Mouse (Mus musculus): ENCODE measurements around the gene Rin3.

The Rin3 gene

DNA sequence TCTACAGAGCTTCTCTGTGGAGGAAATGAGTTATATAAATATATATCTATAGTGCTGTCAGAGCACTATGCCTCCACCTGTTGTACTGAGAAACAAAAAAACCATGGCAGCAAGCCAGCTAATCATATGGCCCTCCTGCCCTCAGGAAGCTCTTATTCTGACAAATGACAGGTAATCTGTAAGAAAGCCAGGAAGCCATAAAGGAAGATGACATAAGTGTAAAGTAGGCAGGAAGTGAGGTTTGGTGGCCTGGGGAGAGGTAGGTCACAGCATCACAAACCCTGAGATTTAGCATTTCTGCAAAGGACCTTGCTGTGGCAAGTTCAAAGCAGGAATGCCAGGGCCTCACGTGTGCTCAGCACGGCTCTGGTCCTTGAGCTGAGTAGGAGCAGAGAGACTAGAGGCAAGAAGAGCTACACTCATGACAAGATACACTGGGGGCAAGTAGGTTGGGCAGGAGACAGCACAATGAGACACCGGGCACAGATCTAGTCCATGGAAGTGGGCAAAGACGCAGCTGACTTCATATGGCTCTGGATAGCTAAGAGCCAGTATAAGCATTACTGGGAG lies 88.2 kb downstream of the Rin3 start:
- in situ Hi-C loops (cut with MboI) = no loop called here

DNA sequence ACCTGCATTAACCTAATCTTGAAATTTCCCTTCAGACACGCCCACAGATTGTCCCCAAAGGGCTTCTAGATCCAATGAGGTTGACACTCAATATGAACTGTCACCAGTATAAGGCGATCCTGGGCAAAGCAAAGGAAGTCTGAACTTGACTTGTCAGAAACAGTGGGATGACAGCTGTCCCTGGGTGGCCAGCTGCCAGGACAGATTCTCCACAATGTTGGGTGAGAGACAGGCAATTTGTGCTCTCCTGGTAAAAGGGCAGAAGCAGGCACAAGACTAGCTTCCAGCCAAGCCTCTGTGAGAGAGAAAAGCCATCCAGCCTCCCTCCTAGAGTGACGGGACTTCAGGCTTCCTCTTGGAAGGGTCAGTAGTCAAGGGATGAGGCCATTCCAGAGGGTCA lies 89.5 kb downstream of the Rin3 start:
- in situ Hi-C loops (cut with MboI) = no loop called here

DNA sequence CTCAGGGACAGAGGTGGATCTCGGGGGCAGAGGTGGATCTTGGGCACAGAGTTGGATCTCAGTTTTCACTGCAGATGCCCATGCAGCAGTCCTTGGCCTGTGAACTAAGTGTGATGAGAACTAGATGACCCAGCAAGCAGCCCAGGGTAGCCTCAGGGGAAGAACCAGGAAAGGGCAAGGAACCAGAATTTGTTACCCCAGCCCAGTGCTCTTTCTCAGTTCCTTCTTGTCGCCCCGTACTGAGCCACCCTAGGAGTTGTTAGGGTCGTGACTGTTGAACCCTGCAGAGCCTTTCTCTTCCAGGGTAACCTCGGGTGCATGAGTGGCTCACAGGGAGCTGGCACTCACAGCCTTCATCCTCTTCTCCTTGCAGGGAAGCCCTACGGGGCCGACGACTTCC lies 99.3 kb downstream of the Rin3 start:
- in situ Hi-C loops (cut with MboI) = loop anchor here (10.0 kb wide), 1 partner anchor 397 kb away; no protein-coding TSS in a partner anchor

DNA sequence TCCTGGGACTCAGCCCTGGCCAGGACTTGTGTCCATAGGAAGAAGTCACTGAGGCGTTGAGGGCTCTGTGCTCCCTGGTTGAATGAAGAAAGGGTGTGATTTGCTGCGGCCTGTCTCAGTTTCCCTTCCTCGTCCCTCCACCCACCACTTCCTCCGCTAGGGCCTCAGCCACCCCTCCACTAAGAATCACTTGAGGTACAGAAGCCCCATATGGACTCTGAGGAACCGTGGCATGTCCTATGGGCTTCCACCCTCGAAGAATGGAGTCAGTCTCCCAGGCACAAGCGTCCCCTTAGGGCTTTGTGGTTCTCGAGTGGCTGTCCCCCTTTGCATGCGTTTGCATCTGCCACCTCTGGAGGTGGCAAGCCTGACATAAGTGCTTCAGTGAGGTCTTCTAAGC lies 100.4 kb downstream of the Rin3 start:
- in situ Hi-C loops (cut with MboI) = loop anchor here (10.0 kb wide), 1 partner anchor 398 kb away; no protein-coding TSS in a partner anchor

DNA sequence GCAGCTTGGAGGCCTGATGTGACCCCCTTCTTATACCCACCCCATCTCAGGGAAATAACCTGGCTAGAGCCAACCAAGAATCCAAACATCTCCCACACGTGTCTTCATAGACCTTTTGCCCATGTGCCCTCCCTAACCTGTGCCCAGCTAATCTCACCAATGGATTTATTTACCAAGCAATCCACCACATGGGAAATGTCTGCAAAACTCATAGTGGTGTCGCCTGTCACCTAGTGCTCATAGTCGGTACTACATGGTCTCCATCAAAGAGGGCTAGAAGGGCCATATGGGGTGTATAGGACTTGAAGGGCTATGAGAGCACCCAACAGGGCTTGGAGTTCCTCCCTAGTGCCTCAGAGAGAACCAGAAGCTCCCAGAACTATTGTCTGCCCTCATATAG lies 102.0 kb downstream of the Rin3 start:
- in situ Hi-C loops (cut with MboI) = loop anchor here (10.0 kb wide), 1 partner anchor 400 kb away; no protein-coding TSS in a partner anchor

DNA sequence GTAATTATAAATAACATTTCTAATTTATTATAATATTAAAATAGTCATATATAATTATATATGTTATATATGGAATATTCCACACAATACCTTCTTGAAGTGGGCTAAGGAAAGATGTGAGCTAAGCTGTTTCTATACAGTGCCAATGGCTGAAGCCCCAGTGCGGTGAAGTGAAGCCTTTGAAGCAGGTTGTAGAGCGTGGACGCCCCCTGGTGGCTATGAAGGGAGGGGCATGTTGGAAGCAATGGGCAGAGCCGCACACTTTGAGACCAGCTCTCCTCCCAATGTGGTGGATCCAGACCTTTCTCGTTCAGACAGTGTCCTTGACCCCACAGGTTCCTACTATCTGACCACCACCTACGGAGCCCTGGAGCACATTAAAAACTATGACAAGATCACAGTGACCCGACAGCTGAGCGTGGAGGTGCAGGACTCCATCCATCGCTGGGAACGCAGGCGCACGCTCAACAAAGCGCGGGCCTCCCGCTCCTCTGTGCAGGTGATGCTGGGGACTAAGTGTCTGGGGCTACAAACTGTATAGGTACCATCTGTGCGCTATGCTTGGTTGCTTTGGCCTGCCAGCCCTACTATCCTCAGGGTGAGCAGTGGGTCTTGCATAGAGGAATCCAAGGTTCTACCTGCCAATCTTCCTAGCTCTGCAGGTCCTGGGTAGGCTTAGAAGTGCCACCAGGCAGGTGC lies 104.5 kb downstream of the Rin3 start:
- in situ Hi-C loops (cut with MboI) = loop anchor here (10.0 kb wide), 1 partner anchor 403 kb away; no protein-coding TSS in a partner anchor

DNA sequence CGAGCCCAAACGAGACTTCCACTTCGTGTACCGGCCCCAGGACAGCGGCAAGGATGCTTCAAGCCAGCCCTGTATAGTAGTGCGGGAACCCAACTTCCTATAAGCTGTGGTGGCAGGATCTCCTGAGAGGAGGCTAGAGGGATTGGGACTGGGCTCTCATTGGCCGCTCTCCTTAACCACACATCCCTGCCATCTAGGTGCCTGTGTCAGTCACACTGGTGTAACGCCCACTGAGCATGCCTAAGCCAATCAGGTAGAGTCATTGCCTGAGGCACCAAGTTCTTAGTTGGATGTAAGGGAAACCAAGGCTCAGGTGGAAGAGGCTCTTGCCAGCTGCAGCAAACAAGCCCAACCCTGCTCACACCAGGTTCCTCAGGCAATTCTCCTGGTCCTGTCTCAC lies 107.2 kb downstream of the Rin3 start:
- in situ Hi-C loops (cut with MboI) = no loop called here

DNA sequence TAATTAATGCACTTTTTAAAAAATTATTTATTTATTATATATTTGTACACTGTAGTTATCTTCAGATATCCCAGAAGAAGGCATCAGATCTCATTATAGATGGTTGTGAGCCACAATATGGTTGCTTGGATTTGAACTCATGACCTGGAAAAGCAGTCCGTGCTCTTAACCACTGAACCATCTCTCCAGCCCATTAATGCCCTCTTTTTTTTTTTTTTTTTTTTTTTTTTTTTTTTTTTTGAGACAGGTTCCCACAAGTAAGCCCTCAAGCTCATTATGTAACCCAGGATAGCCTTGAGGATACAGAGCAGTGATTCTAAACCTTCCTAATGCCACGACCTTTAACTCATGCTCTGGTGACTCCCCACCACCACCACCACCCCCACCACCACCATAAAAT lies 108.3 kb downstream of the Rin3 start:
- in situ Hi-C loops (cut with MboI) = no loop called here

DNA sequence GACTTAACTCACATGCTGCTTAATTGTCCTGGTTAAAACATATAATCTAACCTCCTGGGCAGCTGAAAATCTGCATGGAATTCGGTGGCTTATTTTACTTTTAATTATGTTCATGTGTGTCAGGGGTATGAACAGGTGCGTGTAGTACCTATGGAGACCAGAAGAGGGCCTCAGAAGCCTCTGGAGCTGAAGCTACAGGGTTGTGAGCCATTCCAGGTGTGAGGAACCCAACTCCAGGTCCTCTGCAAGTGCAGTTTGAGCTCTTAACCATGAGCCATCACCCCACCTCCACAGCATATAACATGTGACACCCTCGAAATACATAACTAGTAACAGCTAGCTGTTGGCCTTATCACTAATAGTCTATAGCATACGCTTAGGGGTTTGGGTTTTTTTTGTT lies 109.1 kb downstream of the Rin3 start:
- in situ Hi-C loops (cut with MboI) = no loop called here

DNA sequence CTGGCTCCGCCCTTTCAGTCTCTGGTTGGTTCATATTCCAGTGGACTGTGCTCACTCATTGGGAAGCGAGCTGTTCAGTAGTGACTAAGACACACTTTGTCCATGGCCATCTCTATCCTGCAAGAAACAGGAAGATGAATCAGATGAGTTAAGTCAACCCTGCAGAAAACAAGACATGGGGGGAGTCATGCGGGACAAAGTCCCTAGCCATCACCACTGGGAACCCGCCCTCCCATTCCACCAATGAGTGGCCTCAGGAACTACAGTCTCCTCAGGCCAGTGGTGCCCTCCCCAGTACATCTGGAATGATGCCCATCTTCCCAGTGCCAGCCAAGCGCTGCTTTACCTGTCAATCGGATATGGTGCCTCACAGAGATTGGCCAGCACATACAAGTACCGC lies 111.6 kb downstream of the Rin3 start:
- in situ Hi-C loops (cut with MboI) = no loop called here

DNA sequence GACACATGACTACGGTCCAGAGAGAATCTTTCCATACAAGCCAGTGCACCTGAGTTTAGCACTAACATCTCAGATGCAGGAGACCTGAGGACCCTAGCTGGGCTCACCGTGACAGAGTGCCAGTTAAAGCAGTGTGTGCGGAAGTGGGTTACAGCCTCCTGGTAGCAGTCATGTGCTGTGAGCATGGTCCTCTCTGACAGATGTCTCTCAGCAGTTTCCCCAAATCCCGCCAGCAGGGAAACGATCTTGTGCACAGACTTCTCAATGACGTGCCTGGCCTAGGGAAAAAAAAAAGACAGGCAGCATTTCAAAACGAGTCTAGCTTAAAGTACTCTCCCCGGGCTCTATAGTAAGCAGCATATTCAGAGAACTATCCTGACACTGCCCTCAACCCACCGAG lies 112.7 kb downstream of the Rin3 start:
- in situ Hi-C loops (cut with MboI) = loop anchor here (5.0 kb wide), 1 partner anchor 57 kb away; no protein-coding TSS in a partner anchor

DNA sequence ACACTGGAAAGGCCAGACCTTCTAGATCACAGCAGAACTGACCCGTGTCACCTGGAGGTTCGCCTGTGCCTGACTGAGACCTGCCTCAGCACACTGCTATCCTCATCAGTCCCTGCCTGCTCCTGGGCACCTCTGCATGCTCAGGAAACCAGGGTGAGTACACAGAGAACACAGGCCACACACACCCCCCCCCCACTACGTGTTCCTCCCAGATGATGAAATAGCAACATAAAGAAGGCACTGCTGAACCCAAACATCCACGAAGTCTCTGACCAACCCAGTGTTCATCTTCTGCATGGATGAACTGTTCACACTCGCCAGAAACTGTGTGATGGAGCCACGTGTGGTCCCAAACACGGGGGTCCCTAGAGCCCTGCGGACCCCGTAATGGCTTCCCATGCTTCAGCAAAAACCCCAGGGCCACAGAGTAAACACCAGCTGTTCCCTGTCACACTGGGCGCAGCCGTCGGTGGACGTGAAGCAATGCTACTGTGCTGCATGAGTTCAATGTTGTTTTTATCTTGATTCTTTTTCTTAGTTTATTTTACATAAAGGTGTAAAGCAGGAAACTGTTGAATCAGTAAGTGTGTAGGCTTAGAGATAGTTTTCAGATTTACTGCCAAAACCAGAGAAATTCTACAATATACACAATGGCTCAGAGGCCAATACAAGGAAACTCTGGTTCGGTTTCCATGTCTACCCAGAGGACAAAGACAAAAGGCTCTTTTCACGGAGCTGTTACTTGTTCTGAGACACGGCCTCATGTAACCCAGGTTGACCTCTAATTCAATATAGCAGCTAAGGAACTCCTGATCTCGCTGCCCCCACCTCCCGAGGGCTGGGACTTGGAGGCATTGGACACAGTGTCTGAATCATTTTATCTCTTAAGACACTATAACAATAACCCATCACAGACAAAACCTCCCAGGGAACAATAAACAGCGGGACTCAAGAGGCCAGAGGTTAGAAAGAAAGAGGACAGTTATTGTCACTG lies 113.4 kb downstream of the Rin3 start:
- in situ Hi-C loops (cut with MboI) = loop anchor here (5.0 kb wide), 1 partner anchor 56 kb away; no protein-coding TSS in a partner anchor

DNA sequence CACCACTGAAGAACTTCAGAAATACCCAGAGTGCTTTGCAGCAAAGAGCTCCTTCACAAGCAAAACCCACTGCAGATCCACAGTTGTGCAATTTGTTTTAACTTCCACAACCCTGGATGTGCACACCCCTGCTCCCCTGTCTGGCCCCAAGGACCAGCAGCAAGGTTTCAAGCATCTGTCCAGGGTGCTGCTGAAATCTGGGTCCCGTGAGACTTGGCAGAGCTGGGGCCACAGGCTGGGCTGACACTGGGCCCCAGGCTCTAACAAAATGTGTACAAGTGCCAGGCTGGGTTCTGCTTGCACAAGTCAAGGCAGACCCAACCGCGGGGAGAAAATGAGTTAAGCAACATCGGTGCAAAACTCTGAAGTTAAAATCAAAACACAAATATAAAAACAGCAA lies 115.7 kb downstream of the Rin3 start:
- in situ Hi-C loops (cut with MboI) = loop anchor here (5.0 kb wide), 1 partner anchor 54 kb away; no protein-coding TSS in a partner anchor

DNA sequence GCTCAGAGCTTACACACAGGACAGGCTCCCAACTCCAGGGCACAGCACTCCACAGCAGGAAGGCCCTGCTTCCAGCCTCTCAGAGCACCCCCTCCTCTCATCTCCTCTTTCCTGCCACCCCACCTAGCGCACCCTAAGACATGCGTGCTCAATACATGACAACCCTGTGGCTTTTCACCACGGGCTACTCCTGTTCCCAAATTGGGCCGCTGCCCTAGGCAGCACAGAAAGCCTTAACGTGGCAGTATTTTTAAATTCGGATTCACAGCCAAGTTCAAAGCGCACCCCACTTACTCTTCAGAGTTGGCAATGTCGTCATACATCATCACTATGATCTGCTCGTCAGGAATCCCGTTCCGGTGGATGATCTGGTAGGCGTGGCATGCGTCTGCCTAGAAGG lies 130.3 kb downstream of the Rin3 start:
- in situ Hi-C loops (cut with MboI) = no loop called here

DNA sequence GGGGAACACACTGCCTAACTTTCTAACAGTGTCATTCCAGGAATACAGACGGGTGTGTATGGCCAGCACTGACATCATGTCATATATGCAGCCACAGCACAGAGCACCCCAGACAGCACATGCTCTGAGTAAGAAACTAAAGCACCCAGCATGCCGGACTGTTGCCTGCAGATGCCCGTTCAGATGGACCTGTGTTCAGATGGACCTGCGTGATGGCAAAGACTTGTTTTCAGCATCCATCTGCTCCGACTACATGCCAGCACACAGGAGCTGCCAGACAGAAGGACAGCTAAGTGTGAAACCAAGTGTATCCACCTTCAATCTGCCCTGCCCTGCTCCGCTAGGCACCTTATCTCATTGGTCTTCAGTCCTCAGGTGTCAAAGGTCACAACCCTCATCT lies 131.8 kb downstream of the Rin3 start:
- in situ Hi-C loops (cut with MboI) = no loop called here

DNA sequence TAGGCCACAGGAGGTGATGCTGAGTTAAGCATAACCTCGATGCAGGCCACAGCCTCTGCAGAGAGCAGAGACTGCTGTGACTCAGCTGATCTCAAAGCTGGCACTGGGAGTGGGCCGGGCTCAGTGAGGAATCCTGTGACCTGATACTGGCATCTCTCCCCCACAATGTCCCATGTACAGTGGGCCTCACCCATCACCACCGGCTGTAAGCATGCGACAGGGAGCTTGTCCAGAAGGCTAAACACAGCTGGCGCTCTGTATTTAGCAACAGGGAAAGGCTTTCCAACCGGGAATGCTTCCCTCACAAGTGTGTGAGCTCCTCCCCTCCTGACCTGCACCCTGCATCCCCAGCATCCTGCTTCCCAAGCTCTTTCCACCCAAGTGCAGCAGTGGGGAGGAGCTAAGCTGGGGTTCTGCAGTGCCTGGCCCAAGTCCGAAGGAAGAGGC lies 133.6 kb downstream of the Rin3 start:
- in situ Hi-C loops (cut with MboI) = no loop called here

DNA sequence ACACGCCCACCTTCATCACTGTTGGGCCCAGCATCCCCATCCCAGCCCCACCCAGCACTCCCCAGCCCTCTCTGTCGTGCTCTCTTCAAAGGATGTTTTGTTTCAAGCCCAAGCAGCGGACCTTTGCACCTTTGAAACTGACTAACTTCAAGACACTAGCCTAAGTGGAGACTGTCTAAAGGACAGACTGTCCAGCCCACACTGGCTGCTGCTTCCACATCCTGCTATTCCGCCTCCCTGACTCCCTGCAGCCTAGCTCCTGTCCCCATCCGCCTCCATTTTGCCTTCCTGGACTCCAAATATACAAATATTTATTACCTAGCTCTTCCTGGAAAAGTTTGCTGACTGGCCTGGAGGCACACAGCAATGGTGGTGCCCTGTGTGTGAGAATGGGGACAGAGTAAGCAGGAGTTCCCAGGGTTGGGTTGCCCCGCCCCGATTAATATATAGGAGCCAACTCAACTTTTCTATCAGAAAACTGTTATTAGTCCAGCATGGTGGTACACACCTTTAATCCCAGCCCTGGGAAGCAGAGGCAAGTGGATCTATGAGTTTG lies 134.2 kb downstream of the Rin3 start:
- in situ Hi-C loops (cut with MboI) = no loop called here

DNA sequence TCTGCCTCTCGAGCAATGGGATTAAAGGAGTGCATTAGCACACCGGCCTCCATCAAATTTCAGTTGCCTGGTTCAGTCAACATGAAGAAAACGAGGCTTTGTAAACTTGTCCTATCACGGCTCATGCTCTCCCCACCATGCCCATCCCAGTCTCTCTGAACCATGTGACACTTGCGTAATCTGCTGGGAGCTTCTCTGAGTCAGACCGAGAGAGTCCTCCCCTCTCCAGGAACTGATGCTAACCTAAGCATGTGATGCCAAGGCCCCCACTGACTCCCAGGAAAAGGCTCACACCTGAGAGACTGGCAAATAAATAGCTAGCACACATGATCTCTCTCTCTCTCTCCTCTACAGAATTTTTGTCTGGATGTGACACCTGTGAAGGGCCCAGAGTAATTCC lies 134.9 kb downstream of the Rin3 start:
- in situ Hi-C loops (cut with MboI) = no loop called here

DNA sequence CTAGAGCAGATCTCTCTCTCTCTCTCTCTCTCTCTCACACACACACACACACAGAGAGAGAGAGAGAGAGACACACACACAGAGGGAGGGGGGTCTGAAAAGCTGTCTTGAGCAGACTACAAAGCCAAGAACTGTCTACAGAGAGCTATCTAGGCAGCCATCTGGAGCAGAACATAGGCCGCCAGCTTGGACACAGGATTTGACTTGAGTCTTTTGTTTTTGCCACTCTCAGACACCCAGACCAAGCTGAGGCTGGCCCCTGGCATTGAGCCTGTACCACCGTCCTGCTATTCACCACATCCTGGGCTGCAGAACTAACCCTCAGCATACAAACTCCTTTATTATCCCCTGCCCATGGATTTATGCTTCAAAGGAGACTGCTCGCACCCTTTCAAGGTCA lies 136.7 kb downstream of the Rin3 start:
- in situ Hi-C loops (cut with MboI) = no loop called here

DNA sequence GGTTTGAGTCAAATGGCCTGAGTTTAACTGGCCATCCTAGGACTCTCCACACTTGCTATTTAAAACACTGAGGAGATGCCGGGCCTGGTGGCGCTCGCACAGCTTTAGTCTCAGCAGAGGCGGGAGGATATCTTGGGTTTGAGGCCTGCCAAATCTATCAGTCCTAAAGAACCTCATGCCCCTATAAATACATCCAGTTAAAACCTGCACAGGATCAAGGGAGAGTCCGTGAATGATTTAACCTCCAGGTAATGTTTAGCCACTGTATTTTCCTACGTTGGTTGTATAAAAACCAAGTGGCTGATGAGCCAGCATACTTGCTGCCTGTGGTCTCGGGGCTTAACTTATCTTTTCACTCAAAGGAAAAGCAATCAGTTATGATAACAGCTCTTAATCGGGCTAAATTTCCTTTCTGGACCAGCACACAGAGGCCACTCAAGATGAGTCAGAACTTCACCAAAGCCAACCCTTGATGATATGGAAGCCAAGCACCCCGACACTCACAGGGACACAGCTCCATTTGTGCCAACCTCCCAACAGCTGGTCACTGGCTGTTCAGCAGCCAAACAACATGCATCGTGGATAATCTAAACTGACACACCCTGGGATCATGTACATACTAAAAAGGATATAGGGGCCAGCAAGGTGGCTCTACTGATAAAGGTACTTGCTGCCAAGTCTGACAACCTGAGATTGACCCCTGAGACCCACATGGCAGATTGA lies 137.5 kb downstream of the Rin3 start:
- in situ Hi-C loops (cut with MboI) = no loop called here

DNA sequence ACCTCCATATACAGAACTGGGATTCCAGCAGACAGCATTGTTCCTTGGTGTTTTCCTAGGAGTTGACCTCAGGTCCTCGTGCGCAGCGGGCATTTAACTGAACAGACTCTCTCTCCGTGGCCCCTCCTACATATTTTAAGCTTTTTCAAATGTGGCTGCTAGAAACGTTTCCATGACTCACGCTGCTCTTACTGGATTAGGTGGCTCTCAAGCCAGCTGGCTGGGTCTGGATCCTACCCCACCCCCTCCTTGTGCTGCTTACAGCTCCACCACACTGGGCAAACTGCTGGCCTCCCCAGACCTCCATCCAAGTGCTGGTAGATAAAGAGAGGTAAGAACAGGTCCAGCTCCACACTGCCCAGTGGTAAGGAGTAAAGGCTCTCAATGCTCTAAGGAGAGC lies 139.2 kb downstream of the Rin3 start:
- in situ Hi-C loops (cut with MboI) = no loop called here

Data from mature B cell (primary cell).